In genomic region chr16:24517501-24518042, GRCm38 (mm10) we compare ENCODE assay signal across 11 mouse cellular contexts.
DNase-seq lines count a peak whose midpoint lies in the region; TF ChIP-seq lines count a peak whose summit lies in the region.
"Had no signal": no experiment of that assay in that cellular context is flagged by ENCODE, and none has a peak within 500 bp of the region (broad histone marks: within the 10 kb centered on the region; RNA-seq: fewer than 3 reads in every experiment).

No protein-coding gene starts in this region.

- no peaks in the 10 kb centered on the region for H3K27me3 ChIP-seq in heart, adult 2 months (ENCODE audit: control insufficient read depth, insufficient read depth, low read length)

- H3K4me1 ChIP-seq in heart, adult 2 months (ENCODE audit: control insufficient read depth, insufficient read depth, low read length) = peaks cover 12% of the 10 kb centered on the region

- no peak for TF ChIP-seq CTCF in heart, adult 2 months (IDR thresholded peaks at IDR 0.05)

- H3K36me3 ChIP-seq in heart, adult 2 months (ENCODE audit: control insufficient read depth, insufficient read depth, low read length) = no peaks in the 10 kb centered on the region; the same call in none of the 2 replicates

- intact Hi-C loops in heart, adult 2 months (cut with DNase I) = no loop called here
- intact Hi-C loops in heart, postnatal 36 days (cut with DNase I) = no loop called here

- peak; percentile 55 to 57 for DNase-seq in heart, adult 2 months
- no peak for DNase-seq in heart, postnatal 36 days
- DNase-seq in CD4-positive, CD25-positive, alpha-beta regulatory T cell, adult 2 months (ENCODE audit: low read depth, low spot score) = peak; percentile 35
- peak; percentile 66 for DNase-seq in ES-CJ7 (ENCODE audit: low read depth, low spot score)
- peak; percentile 55 for DNase-seq in lung, postnatal 10 days
- DNase-seq in Muller cell, postnatal 12 days (ENCODE audit: inconsistent ontology term) = no peak
- DNase-seq in cerebellum, adult 11-12 months = no peak
- DNase-seq in layer of hippocampus, adult 9-10 months (ENCODE audit: low spot score) = no peak
- DNase-seq: layer of hippocampus, adult 9-11 months; thymus, adult 18-20 months had no signal

- peak overlapping the region; percentile 11 for H3K27ac ChIP-seq in heart, adult 2 months

- no peak for TF ChIP-seq POLR2A in heart, adult 2 months (IDR thresholded peaks at IDR 0.05; ENCODE audit: insufficient read depth, low read depth, low read length)

- no peak overlapping the region for H3K9ac ChIP-seq in heart, adult 2 months (ENCODE audit: low read depth, low read length)

- H3K79me2 ChIP-seq in heart, adult 2 months (replicated peaks; ENCODE audit: control insufficient read depth, insufficient read depth, low read length) = no peaks in the 10 kb centered on the region; the same call in 1 of the 2 replicates

- H3K4me3 ChIP-seq in heart, adult 2 months = no peak overlapping the region
- H3K4me3 ChIP-seq: erythroblast, embryonic 14.5 days had no signal

- no peak for TF ChIP-seq EP300 in heart, adult 2 months (IDR thresholded peaks at IDR 0.05; ENCODE audit: insufficient read depth, low read depth, low read length)

- 60% methylated on average over 9 of the region's 9 CpGs for WGBS in heart, adult 2 months

Comparison
In these comparisons a context has a peak if more than half of its experiments do, and no peak if none do; other contexts are left out.
1. DNase-seq: peak in heart, adult 2 months (2 of 2), CD4-positive, CD25-positive, alpha-beta regulatory T cell, adult 2 months (single experiment), ES-CJ7 (single experiment) and lung, postnatal 10 days (single experiment); none in heart, postnatal 36 days (0 of 2), Muller cell, postnatal 12 days (single experiment), cerebellum, adult 11-12 months (single experiment) and layer of hippocampus, adult 9-10 months (single experiment).